Mouse (Mus musculus) lung, adult 2 months (tissue): ENCODE data around the gene Tep1. TPM values are rescaled to one million over a fixed set of nuclear protein-coding genes. Genes with fewer than 3 reads are reported as not detected.
"Not testable (repeated sequence)": the region's sequence is repeated elsewhere in the genome, so short reads cannot be mapped to it uniquely, and the experiment has no call there.

Experiments
- DNase-seq: peaks from one replicate; pipeline ENCODE4 v3.0.0; 2022
- H3K4me1 ChIP-seq: fragments of 200-500 bp; 2 replicates; pipeline ENCODE4 v1.6.1; 2011; ENCODE audit warnings: low read length; ENCODE audit not compliant: control insufficient read depth, insufficient read depth
- H3K4me3 ChIP-seq: fragments of 200-500 bp; replicated peaks from 2 replicates; pipeline ENCODE3; 2011; ENCODE audit warnings: low read depth, mild to moderate bottlenecking, control low read depth, low read length; ENCODE audit errors: extremely low read depth
- CTCF ChIP-seq: fragments of 200-500 bp; IDR thresholded peaks from 2 replicates; pipeline ENCODE4 v1.5.1; 2011; ENCODE audit warnings: mild to moderate bottlenecking, low read length, control low read depth; ENCODE audit not compliant: insufficient read depth
- POLR2A ChIP-seq: fragments of 200-500 bp; IDR thresholded peaks from 2 replicates; pipeline ENCODE4 v1.6.1; 2011; ENCODE audit warnings: low read depth, mild to moderate bottlenecking, control low read depth, low read length, borderline replicate concordance; ENCODE audit errors: extremely low read depth
- WGBS: fragments of 180-500 bp; shearing (Covaris S2); methylation state at CpG from one replicate; pipeline ENCODE4 v1.1.7; 2018; 5-methylcytosine and 5-hydroxymethylcytosine counted together
- polyA plus RNA-seq: library from polyadenylated mRNA; depleted of rRNA; stranded (reverse); fragments of >200 nt; gene quantifications from 2 replicates; pipeline ENCODE4 v1.2.3, GENCODE M21; 2012

The Tep1 gene
- polyA plus RNA-seq, 1 experiment: 28.6 TPM

- H3K4me3 ChIP-seq: peak overlapping the region; percentile 38
- no peaks in the 10 kb centered on the region for H3K4me1 ChIP-seq
- 12% methylated on average over 5 of the region's 5 CpGs for WGBS
- TF ChIP-seq CTCF: no peak
- TF ChIP-seq POLR2A: no peak
- DNase-seq: no peak
Observed at GRCm38 (mm10) chr14:50870805-50871143, 414 bp upstream of the Tep1 start.

- 92% methylated on average over 5 of the region's 5 CpGs for WGBS
- no peak for TF ChIP-seq POLR2A
- no peak overlapping the region for H3K4me3 ChIP-seq
- no peak for DNase-seq
- H3K4me1 ChIP-seq: no peaks in the 10 kb centered on the region
Observed at GRCm38 (mm10) chr14:50868656-50869055, 1.7 kb downstream of the Tep1 start.

- Histone ChIP-seq H3K4me3 (no peak overlapping the region), H3K4me1 (no peaks in the 10 kb centered on the region)
- TF ChIP-seq CTCF (no peak), POLR2A (no peak)
- DNase-seq: no peak
- 75% methylated on average over 4 of the region's 4 CpGs for WGBS
Observed at GRCm38 (mm10) chr14:50868211-50868610, 2.1 kb downstream of the Tep1 start.

- no peak for DNase-seq
- Histone ChIP-seq H3K4me1 (no peaks in the 10 kb centered on the region), H3K4me3 (no peak overlapping the region)
- WGBS: 92% methylated on average over 3 of the region's 3 CpGs
- TF ChIP-seq POLR2A: no peak
- no peak for TF ChIP-seq CTCF
Observed at GRCm38 (mm10) chr14:50866966-50867365, 3.4 kb downstream of the Tep1 start.

- not testable (repeated sequence) for DNase-seq, H3K4me3 ChIP-seq, H3K4me1 ChIP-seq
Observed at GRCm38 (mm10) chr14:50865005-50865404, 5.4 kb downstream of the Tep1 start.

GRCm38 (mm10) chr14:50862641-50863040 is 7.7 kb downstream of the Tep1 start:
- Histone ChIP-seq H3K4me1 (no peaks in the 10 kb centered on the region), H3K4me3 (no peak overlapping the region)
- TF ChIP-seq CTCF (no peak), POLR2A (no peak)
- DNase-seq: no peak
- WGBS: 87% methylated on average over 10 of the region's 10 CpGs

GRCm38 (mm10) chr14:50855788-50856187 is 14.6 kb downstream of the Tep1 start:
- no peak for TF ChIP-seq CTCF
- no peak for TF ChIP-seq POLR2A
- Histone ChIP-seq H3K4me1 (no peaks in the 10 kb centered on the region), H3K4me3 (no peak overlapping the region)
- WGBS: 89% methylated on average over 5 of the region's 5 CpGs
- no peak for DNase-seq

- H3K4me1 ChIP-seq: no peaks in the 10 kb centered on the region
- 0 out of 2 replicates have a peak, but pooled peaks have one; percentile 15 for TF ChIP-seq CTCF
- no peak for TF ChIP-seq POLR2A
- no peak overlapping the region for H3K4me3 ChIP-seq
- no peak for DNase-seq
- WGBS: 75% methylated on average over 6 of the region's 6 CpGs
Observed at GRCm38 (mm10) chr14:50837236-50837635, 33.1 kb downstream of the Tep1 start.

- WGBS: 35% methylated on average over 2 of the region's 2 CpGs
- H3K4me3 ChIP-seq: no peak overlapping the region
- TF ChIP-seq POLR2A (no peak), CTCF (no peak)
- H3K4me1 ChIP-seq: no peaks in the 10 kb centered on the region
- no peak for DNase-seq
Observed at GRCm38 (mm10) chr14:50834435-50834834, 35.9 kb downstream of the Tep1 start.

- TF ChIP-seq CTCF: no peak
- Histone ChIP-seq H3K4me1 (no peaks in the 10 kb centered on the region), H3K4me3 (no peak overlapping the region)
- 64% methylated on average over 10 of the region's 10 CpGs for WGBS
- DNase-seq: no peak
Observed at GRCm38 (mm10) chr14:50833964-50834363, 36.4 kb downstream of the Tep1 start.

GRCm38 (mm10) chr14:50829878-50830277 is 40.5 kb downstream of the Tep1 start:
- DNase-seq: no peak
- 60% methylated on average over 3 of the region's 3 CpGs for WGBS
- TF ChIP-seq POLR2A (no peak), CTCF (no peak)
- Histone ChIP-seq H3K4me3 (no peak overlapping the region), H3K4me1 (no peaks in the 10 kb centered on the region)
